Mouse (Mus musculus) lung, embryonic 15.5 days (tissue): ENCODE measurements at regions not wholly inside any gene's neighbourhood (a gene's known extent, or its start where the extent isn't known, plus 50 kb on each side); places are given as distances from the start of the nearest gene placed in this dataset.
A peak's percentile ranks its signal among the peaks of the same experiment; 100 is the strongest.
"Not testable (repeated sequence)": the region's sequence is repeated elsewhere in the genome, so short reads cannot be mapped to it uniquely, and the experiment has no call there.

Experiments used
- ATAC-seq: fragments of 200-750 bp; cut with Nextera tagmentation; 2 replicates; pipeline ENCODE4 v1.8.0; 2017; ENCODE audit warnings: moderate number of reproducible peaks, borderline replicate concordance; ENCODE audit not compliant: low FRiP score, low TSS enrichment; ENCODE audit errors: extremely low read depth
- H3K27ac ChIP-seq: fragments of 300-500 bp; sonication (generic); 2 replicates; pipeline ENCODE4 v1.5.1; 2015; ENCODE audit warnings: moderate library complexity, mild to moderate bottlenecking, inconsistent platforms
- H3K27me3 ChIP-seq: fragments of 300-500 bp; sonication (generic); 2 replicates; pipeline ENCODE4 v1.6.1; 2015; ENCODE audit warnings: inconsistent platforms
- H3K36me3 ChIP-seq: fragments of 300-500 bp; sonication (generic); 2 replicates; pipeline ENCODE4 v1.6.1; 2015; ENCODE audit warnings: inconsistent platforms
- H3K4me1 ChIP-seq: fragments of 300-500 bp; sonication (generic); 2 replicates; pipeline ENCODE4 v1.6.1; 2015; ENCODE audit warnings: inconsistent platforms
- H3K4me2 ChIP-seq: fragments of 300-500 bp; sonication (generic); 2 replicates; pipeline ENCODE4 v1.6.1; 2015; ENCODE audit warnings: inconsistent platforms, mild to moderate bottlenecking, moderate library complexity
- H3K4me3 ChIP-seq: fragments of 300-500 bp; sonication (generic); 2 replicates; pipeline ENCODE4 v1.5.1; 2015; ENCODE audit warnings: mild to moderate bottlenecking, inconsistent platforms
- H3K9ac ChIP-seq: fragments of 300-500 bp; sonication (generic); 2 replicates; pipeline ENCODE4 v1.6.1; 2015; ENCODE audit warnings: inconsistent platforms
- H3K9me3 ChIP-seq: fragments of 300-500 bp; sonication (generic); 2 replicates; pipeline ENCODE4 v1.6.1; 2016; ENCODE audit warnings: inconsistent platforms
- WGBS: fragments of 180-500 bp; shearing (Covaris S2); methylation state at CpG from one replicate; pipeline ENCODE4 v1.1.7; 2015; 5-methylcytosine and 5-hydroxymethylcytosine counted together

- ATAC-seq, result no peak
- Histone ChIP-seq H3K4me3 (no peak overlapping the region), H3K9ac (no peak overlapping the region), H3K27me3 (no peaks in the 10 kb centered on the region), H3K4me2 (no peak overlapping the region), H3K36me3 (no peaks in the 10 kb centered on the region), H3K27ac (no peak overlapping the region), H3K9me3 (no peaks in the 10 kb centered on the region), H3K4me1 (no peaks in the 10 kb centered on the region)
- 41% methylated on average over 10 of the region's 10 CpGs for WGBS
These were observed 115.6 kb upstream of the Nabp1 start for GRCm38 (mm10) chr1:51593621-51594441.

GRCm38 (mm10) chr1:51591886-51592285, 113.7 kb upstream of the Nabp1 start:
- Histone ChIP-seq H3K9ac (no peak overlapping the region), H3K27ac (no peak overlapping the region), H3K4me3 (no peak overlapping the region), H3K9me3 (no peaks in the 10 kb centered on the region), H3K27me3 (no peaks in the 10 kb centered on the region), H3K36me3 (no peaks in the 10 kb centered on the region), H3K4me1 (no peaks in the 10 kb centered on the region), H3K4me2 (no peak overlapping the region)
- no peak for ATAC-seq
- 28% methylated on average over 4 of the region's 4 CpGs for WGBS

GRCm38 (mm10) chr1:51590606-51591400, 112.6 kb upstream of the Nabp1 start:
- H3K9ac ChIP-seq, result no peak overlapping the region
- no peak overlapping the region for H3K4me3 ChIP-seq
- WGBS, result 64% methylated on average over 9 of the region's 9 CpGs
- no peak for ATAC-seq
- no peak overlapping the region for H3K27ac ChIP-seq
- H3K4me2 ChIP-seq, result no peak overlapping the region
- no peaks in the 10 kb centered on the region for H3K36me3 ChIP-seq
- H3K9me3 ChIP-seq, result no peaks in the 10 kb centered on the region
- H3K4me1 ChIP-seq, result no peaks in the 10 kb centered on the region
- H3K27me3 ChIP-seq, result no peaks in the 10 kb centered on the region

DNA sequence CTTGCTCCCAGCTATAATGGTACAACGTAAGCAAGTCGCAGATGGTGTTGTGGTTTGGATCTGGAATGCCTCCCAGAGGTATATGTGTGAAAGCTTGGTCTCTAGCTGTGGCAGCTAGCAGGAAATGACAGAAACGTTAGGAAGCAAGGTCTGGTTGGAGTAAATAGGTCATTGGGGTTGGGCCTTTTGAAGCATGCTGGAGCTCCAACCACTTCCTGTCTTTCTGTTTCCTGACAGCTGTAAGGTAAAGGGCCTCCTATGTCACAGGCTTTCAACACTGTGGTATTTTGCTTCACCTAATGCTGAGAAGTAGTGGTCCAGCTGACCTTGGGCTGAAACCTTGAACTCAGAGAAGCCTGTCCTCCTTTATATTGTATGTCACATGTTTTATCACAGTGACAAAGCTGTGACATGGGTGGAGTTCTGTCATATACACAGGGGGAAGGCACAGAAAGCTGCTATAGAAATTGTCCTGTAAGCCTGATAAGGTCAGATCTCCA, 106.8 kb upstream of the Nabp1 start:
- Histone ChIP-seq H3K4me3 (no peak overlapping the region), H3K27ac (no peak overlapping the region), H3K4me1 (no peaks in the 10 kb centered on the region), H3K36me3 (no peaks in the 10 kb centered on the region), H3K9ac (no peak overlapping the region), H3K27me3 (no peaks in the 10 kb centered on the region), H3K4me2 (no peak overlapping the region), H3K9me3 (no peaks in the 10 kb centered on the region)
- WGBS, result 38% methylated on average over 3 of the region's 3 CpGs
- peak; percentile 46; the same call in 1 of the 2 replicates for ATAC-seq

DNA sequence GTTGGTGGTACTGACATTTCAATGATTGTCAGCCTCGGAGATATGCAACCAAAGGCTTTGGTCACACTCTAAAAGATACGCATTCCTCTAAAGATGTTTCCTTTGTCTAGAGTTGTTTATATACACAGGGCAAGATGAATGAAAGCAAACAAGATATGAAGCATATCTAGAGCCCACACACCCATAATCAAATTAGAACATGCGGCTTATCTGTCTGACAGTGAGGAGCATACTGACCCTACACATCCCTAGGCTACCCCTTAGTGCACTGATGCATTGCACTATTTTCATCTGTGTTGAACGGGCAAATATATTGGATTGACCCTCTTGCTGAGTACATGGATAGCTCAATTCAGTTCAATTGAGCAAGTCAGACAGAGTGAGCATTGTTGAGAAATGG, 105.6 kb upstream of the Nabp1 start:
- no peaks in the 10 kb centered on the region for H3K4me1 ChIP-seq
- H3K9ac ChIP-seq, result no peak overlapping the region
- H3K4me3 ChIP-seq, result no peak overlapping the region
- no peaks in the 10 kb centered on the region for H3K9me3 ChIP-seq
- H3K27me3 ChIP-seq, result no peaks in the 10 kb centered on the region
- H3K27ac ChIP-seq, result no peak overlapping the region
- no peaks in the 10 kb centered on the region for H3K36me3 ChIP-seq
- ATAC-seq, result no peak
- H3K4me2 ChIP-seq, result no peak overlapping the region
- WGBS, result 56% methylated on average over 4 of the region's 4 CpGs

- H3K9me3 ChIP-seq, result no peaks in the 10 kb centered on the region
- H3K4me2 ChIP-seq, result no peak overlapping the region
- no peaks in the 10 kb centered on the region for H3K27me3 ChIP-seq
- H3K4me1 ChIP-seq, result no peaks in the 10 kb centered on the region
- H3K9ac ChIP-seq, result no peak overlapping the region
- ATAC-seq, result no peak
- no peaks in the 10 kb centered on the region for H3K36me3 ChIP-seq
- no peak overlapping the region for H3K27ac ChIP-seq
- no peak overlapping the region for H3K4me3 ChIP-seq
- 49% methylated on average over 7 of the region's 7 CpGs for WGBS
These were observed 101.8 kb upstream of the Nabp1 start for GRCm38 (mm10) chr1:51580074-51580473.

GRCm38 (mm10) chr1:51577701-51578100, 99.5 kb upstream of the Nabp1 start:
- Histone ChIP-seq H3K9ac (no peak overlapping the region), H3K27me3 (no peaks in the 10 kb centered on the region), H3K4me1 (no peaks in the 10 kb centered on the region), H3K4me2 (no peak overlapping the region), H3K27ac (no peak overlapping the region), H3K9me3 (no peaks in the 10 kb centered on the region), H3K4me3 (no peak overlapping the region), H3K36me3 (no peaks in the 10 kb centered on the region)
- ATAC-seq, result no peak
- WGBS, result 86% methylated on average over 2 of the region's 2 CpGs

- Histone ChIP-seq H3K36me3 (no peaks in the 10 kb centered on the region), H3K9me3 (no peaks in the 10 kb centered on the region), H3K27me3 (no peaks in the 10 kb centered on the region), H3K27ac (no peak overlapping the region), H3K4me1 (no peaks in the 10 kb centered on the region), H3K9ac (no peak overlapping the region), H3K4me2 (no peak overlapping the region), H3K4me3 (no peak overlapping the region)
- ATAC-seq, result no peak
- 75% methylated on average over 8 of the region's 8 CpGs for WGBS
These were observed 94.3 kb upstream of the Nabp1 start for GRCm38 (mm10) chr1:51572314-51573078.

GRCm38 (mm10) chr1:51569625-51570024, 91.4 kb upstream of the Nabp1 start:
- Histone ChIP-seq H3K27ac (no peak overlapping the region), H3K4me3 (no peak overlapping the region), H3K27me3 (no peaks in the 10 kb centered on the region), H3K4me1 (no peaks in the 10 kb centered on the region), H3K9ac (no peak overlapping the region), H3K36me3 (no peaks in the 10 kb centered on the region), H3K4me2 (no peak overlapping the region), H3K9me3 (no peaks in the 10 kb centered on the region)
- no peak for ATAC-seq
- 86% methylated on average over 4 of the region's 4 CpGs for WGBS

DNA sequence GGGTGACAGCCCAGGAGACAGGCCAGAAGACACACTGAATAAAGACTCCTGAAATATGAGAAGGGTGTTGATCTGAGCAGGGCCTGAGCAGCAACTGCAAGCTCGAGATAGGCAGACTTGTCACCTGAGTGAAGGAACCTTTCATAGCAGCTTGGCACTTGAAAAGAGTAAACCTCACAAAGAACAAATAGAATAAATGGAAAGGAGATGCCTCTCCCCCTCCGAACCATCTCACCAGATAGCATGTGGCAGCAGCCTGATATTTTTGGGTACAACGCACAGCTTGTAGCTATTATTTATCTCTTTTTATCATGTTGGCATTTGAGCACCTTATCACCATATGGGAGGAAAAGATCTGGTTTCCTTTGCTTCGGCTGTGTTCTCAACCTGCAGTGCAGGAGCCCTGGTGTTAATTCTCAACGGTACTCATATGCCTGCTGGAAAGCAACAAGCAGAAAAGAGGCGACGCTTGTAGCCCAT, 88.0 kb upstream of the Nabp1 start:
- no peaks in the 10 kb centered on the region for H3K4me1 ChIP-seq
- WGBS, result 38% methylated on average over 7 of the region's 7 CpGs
- no peak overlapping the region for H3K4me3 ChIP-seq
- ATAC-seq, result no peak
- no peaks in the 10 kb centered on the region for H3K9me3 ChIP-seq
- H3K36me3 ChIP-seq, result no peaks in the 10 kb centered on the region
- H3K9ac ChIP-seq, result no peak overlapping the region
- no peak overlapping the region for H3K4me2 ChIP-seq
- no peaks in the 10 kb centered on the region for H3K27me3 ChIP-seq
- H3K27ac ChIP-seq, result no peak overlapping the region

DNA sequence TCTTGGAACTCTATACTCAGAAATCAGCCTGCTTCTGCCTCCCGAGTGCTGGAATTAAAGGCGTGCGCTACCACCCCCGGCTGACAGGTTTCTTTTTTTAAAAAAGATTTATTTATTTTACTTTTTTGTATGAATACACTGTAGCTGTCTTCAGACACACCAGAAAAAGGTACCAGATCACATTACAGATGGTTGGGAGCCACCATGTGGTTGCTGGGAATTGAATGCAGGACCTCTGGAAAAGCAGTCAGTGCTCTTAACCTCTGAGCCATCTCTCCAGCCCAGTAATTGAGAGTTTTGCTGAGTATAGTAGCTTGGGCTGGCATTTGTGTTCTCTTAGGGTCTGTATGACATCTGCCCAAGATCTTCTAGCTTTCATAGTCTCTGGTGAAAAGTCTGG, 78.4 kb upstream of the Nabp1 start:
- WGBS, result 93% methylated on average over 4 of the region's 4 CpGs

More for the DNA sequence above, 78.4 kb upstream of the Nabp1 start:
- ATAC-seq, H3K36me3 ChIP-seq, H3K4me1 ChIP-seq, H3K27ac ChIP-seq, H3K4me2 ChIP-seq, H3K9me3 ChIP-seq, H3K27me3 ChIP-seq, H3K4me3 ChIP-seq, H3K9ac ChIP-seq: not testable (repeated sequence)
